Mouse (Mus musculus) neural tube, embryonic 14.5 days (tissue): ENCODE data around the gene Kcnk4. TPM values are rescaled to one million over a fixed set of nuclear protein-coding genes. Genes with fewer than 3 reads are reported as not detected.

Experiments used
- ATAC-seq: fragments of 200-750 bp; cut with Nextera tagmentation; 2 replicates; pipeline ENCODE4 v1.8.0; 2017; ENCODE audit warnings: low read depth, mild to moderate bottlenecking, moderate TSS enrichment, moderate library complexity
- H3K27ac ChIP-seq: fragments of 300-500 bp; sonication (generic); 2 replicates; pipeline ENCODE4 v1.5.1; 2014; ENCODE audit warnings: low read depth, mild to moderate bottlenecking, control low read depth, low read length, moderate library complexity, mixed read lengths
- H3K27me3 ChIP-seq: fragments of 300-500 bp; sonication (generic); 2 replicates; pipeline ENCODE4 v1.6.1; 2014; ENCODE audit warnings: low read length; ENCODE audit not compliant: control insufficient read depth, insufficient read depth
- H3K36me3 ChIP-seq: fragments of 300-500 bp; sonication (generic); 2 replicates; pipeline ENCODE4 v1.6.1; 2014; ENCODE audit warnings: low read length, mixed read lengths; ENCODE audit not compliant: control insufficient read depth, insufficient read depth
- H3K4me1 ChIP-seq: fragments of 300-500 bp; sonication (generic); 2 replicates; pipeline ENCODE4 v1.6.1; 2014; ENCODE audit warnings: low read length; ENCODE audit not compliant: control insufficient read depth, insufficient read depth
- H3K4me2 ChIP-seq: fragments of 300-500 bp; sonication (generic); 2 replicates; pipeline ENCODE4 v1.6.1; 2014; ENCODE audit warnings: mild to moderate bottlenecking, low read depth, low read length, control low read depth
- H3K4me3 ChIP-seq: fragments of 300-500 bp; sonication (generic); 2 replicates; pipeline ENCODE4 v1.5.1; 2014; ENCODE audit warnings: low read depth, low read length, control low read depth, mixed read lengths
- H3K9ac ChIP-seq: fragments of 300-500 bp; sonication (generic); replicated peaks from 2 replicates; pipeline ENCODE4 v1.6.1; 2014; ENCODE audit warnings: low read depth, mild to moderate bottlenecking, control low read depth, low read length, mixed read lengths
- H3K9me3 ChIP-seq: fragments of 300-500 bp; sonication (generic); 2 replicates; pipeline ENCODE4 v1.6.1; 2016; ENCODE audit warnings: low read length; ENCODE audit not compliant: control insufficient read depth
- WGBS: fragments of 180-500 bp; shearing (Covaris S2); extraction: QIAGEN DNeasy Blood & Tissue Kit; methylation state at CpG from one replicate; pipeline ENCODE4 v1.1.7; 2014; 5-methylcytosine and 5-hydroxymethylcytosine counted together
- polyA plus RNA-seq: library from polyadenylated mRNA; unstranded; fragments of >200 nt; fragmentation: Nextera tagmentation; extraction: Ambion mirVana; gene quantifications from 2 replicates; pipeline ENCODE4 v1.2.1, GENCODE M21; 2014

Kcnk4 gene
- 9.4 and 9.9 TPM in 2 replicates for polyA plus RNA-seq

- Histone ChIP-seq H3K4me2 (peak within 1 kb of the TSS; percentile 60), H3K9ac (peak within 1 kb of the TSS; percentile 55), H3K4me1 (peaks cover 14% of the 10 kb centered on the region), H3K4me3 (peak within 1 kb of the TSS; percentile 43), H3K9me3 (no peaks in the 10 kb centered on the region), H3K36me3 (no peaks in the 10 kb centered on the region), H3K27me3 (peaks cover 43% of the 10 kb centered on the region), H3K27ac (no peak within 1 kb of the TSS)
- ATAC-seq = no peak; the same call in 1 of the 2 replicates
- WGBS = 10% methylated on average over 23 of the region's 23 CpGs
Measured at GRCm38 (mm10) chr19:6934195-6934977, at the start of gene Kcnk4. Gene Kcnk4, minus strand, starts transcription at chr19:6934515.

GRCm38 (mm10) chr19:6983621-6984020 lies 49.3 kb upstream of the Kcnk4 start:
- Histone ChIP-seq H3K27ac (no peak overlapping the region), H3K9me3 (no peaks in the 10 kb centered on the region), H3K27me3 (no peaks in the 10 kb centered on the region), H3K4me1 (peaks cover 20% of the 10 kb centered on the region), H3K9ac (no peak overlapping the region), H3K4me2 (no peak overlapping the region), H3K4me3 (no peak overlapping the region), H3K36me3 (peaks cover 8% of the 10 kb centered on the region)
- WGBS = 41% methylated on average over 5 of the region's 5 CpGs
- no peak for ATAC-seq

- Histone ChIP-seq H3K27ac (no peak overlapping the region), H3K4me3 (no peak overlapping the region)
- WGBS = 90% methylated on average over 4 of the region's 4 CpGs
Measured at GRCm38 (mm10) chr19:6981465-6981864, 47.1 kb upstream of the Kcnk4 start.

GRCm38 (mm10) chr19:6980381-6981093 lies 46.2 kb upstream of the Kcnk4 start, which contains the start of gene Fkbp2:
Gene Fkbp2, minus strand, starts transcription at chr19:6980501.
- H3K27ac ChIP-seq = peak within 1 kb of the TSS; percentile 89
- WGBS = 2% methylated on average over 38 of the region's 38 CpGs
- H3K27me3 ChIP-seq = no peaks in the 10 kb centered on the region
- ATAC-seq = peak; percentile 88
- no peaks in the 10 kb centered on the region for H3K9me3 ChIP-seq
- H3K36me3 ChIP-seq = peaks cover 21% of the 10 kb centered on the region
- peak within 1 kb of the TSS; percentile 64 for H3K9ac ChIP-seq
- peak within 1 kb of the TSS; percentile 47 for H3K4me3 ChIP-seq
- H3K4me2 ChIP-seq = peak within 1 kb of the TSS; percentile 73
- H3K4me1 ChIP-seq = peaks cover 31% of the 10 kb centered on the region

More at GRCm38 (mm10) chr19:6981465-6981864, 47.1 kb upstream of the Kcnk4 start:
- no peak for ATAC-seq
- Histone ChIP-seq H3K4me1 (peaks cover 29% of the 10 kb centered on the region), H3K27me3 (no peaks in the 10 kb centered on the region), H3K9ac (no peak overlapping the region), H3K9me3 (no peaks in the 10 kb centered on the region), H3K4me2 (peak overlapping the region; percentile 73), H3K36me3 (peaks cover 21% of the 10 kb centered on the region)

GRCm38 (mm10) chr19:6979486-6980380 lies 45.4 kb upstream of the Kcnk4 start:
- H3K4me2 ChIP-seq = peak overlapping the region; percentile 73
- under 1% methylated on average over 56 of the region's 59 CpGs for WGBS
- H3K4me3 ChIP-seq = peak overlapping the region; percentile 47
- H3K9me3 ChIP-seq = no peaks in the 10 kb centered on the region
- ATAC-seq = peak; percentile 80
- no peaks in the 10 kb centered on the region for H3K27me3 ChIP-seq
- peak overlapping the region; percentile 64 for H3K9ac ChIP-seq
- peaks cover 31% of the 10 kb centered on the region for H3K4me1 ChIP-seq
- peaks cover 21% of the 10 kb centered on the region for H3K36me3 ChIP-seq
- peak overlapping the region; percentile 89 for H3K27ac ChIP-seq

GRCm38 (mm10) chr19:6979001-6979479 lies 44.7 kb upstream of the Kcnk4 start:
- WGBS = 12% methylated on average over 11 of the region's 11 CpGs
- Histone ChIP-seq H3K4me1 (peaks cover 31% of the 10 kb centered on the region), H3K4me2 (peak overlapping the region; percentile 73), H3K9me3 (no peaks in the 10 kb centered on the region), H3K36me3 (peaks cover 21% of the 10 kb centered on the region), H3K4me3 (peak overlapping the region; percentile 47), H3K9ac (peak overlapping the region; percentile 64), H3K27me3 (no peaks in the 10 kb centered on the region), H3K27ac (peak overlapping the region; percentile 89)
- no peak for ATAC-seq

GRCm38 (mm10) chr19:6978639-6978974 lies 44.3 kb upstream of the Kcnk4 start:
- H3K27me3 ChIP-seq = no peaks in the 10 kb centered on the region
- H3K4me3 ChIP-seq = peak overlapping the region; percentile 47
- H3K36me3 ChIP-seq = peaks cover 21% of the 10 kb centered on the region
- H3K27ac ChIP-seq = no peak overlapping the region
- H3K9ac ChIP-seq = peak overlapping the region; percentile 64; the same call in 1 of the 2 replicates
- 52% methylated on average over 3 of the region's 3 CpGs for WGBS
- ATAC-seq = no peak
- H3K4me1 ChIP-seq = peaks cover 33% of the 10 kb centered on the region
- no peaks in the 10 kb centered on the region for H3K9me3 ChIP-seq
- peak overlapping the region; percentile 73 for H3K4me2 ChIP-seq

- Histone ChIP-seq H3K27ac (no peak overlapping the region), H3K27me3 (no peaks in the 10 kb centered on the region), H3K4me2 (peak overlapping the region; percentile 73), H3K36me3 (peaks cover 21% of the 10 kb centered on the region), H3K9ac (peak overlapping the region; percentile 64; the same call in 1 of the 2 replicates), H3K4me3 (peak overlapping the region; percentile 47; the same call in 1 of the 2 replicates), H3K4me1 (peaks cover 33% of the 10 kb centered on the region), H3K9me3 (no peaks in the 10 kb centered on the region)
- WGBS = 89% methylated on average over 13 of the region's 13 CpGs
- ATAC-seq = no peak
Measured at GRCm38 (mm10) chr19:6977759-6978638, 43.7 kb upstream of the Kcnk4 start.
